Mouse (Mus musculus): ENCODE measurements at regions not wholly inside any gene's neighbourhood (a gene's known extent, or its start where the extent isn't known, plus 50 kb on each side); places are given as distances from the start of the nearest gene placed in this dataset.

DNA sequence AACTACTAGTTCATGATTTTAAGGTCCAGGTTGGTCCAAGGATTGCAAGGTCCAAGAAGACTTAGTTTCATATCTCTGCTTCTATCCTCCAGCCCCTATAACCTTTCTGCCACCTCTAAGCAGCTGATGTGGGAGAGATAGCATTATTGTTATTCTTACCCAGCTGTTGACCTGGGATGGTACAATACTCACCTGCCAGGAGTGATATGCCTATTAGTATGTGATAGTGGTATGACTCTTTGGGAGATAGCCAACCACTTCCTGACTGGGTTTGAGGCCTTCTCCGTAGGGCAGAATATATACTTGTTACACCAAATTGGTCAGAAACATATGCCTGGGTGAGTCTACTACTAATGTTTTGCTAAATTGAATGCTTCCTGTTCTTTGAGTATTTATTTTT lies 137.4 kb upstream of the Tprg start:
- Histone ChIP-seq H3K27ac (ENCODE audit: low read depth, low read length) (no peak overlapping the region), H3K9ac (replicated peaks; ENCODE audit: low read depth, low read length) (no peak overlapping the region), H3K4me1 (ENCODE audit: control insufficient read depth, insufficient read depth, low read length) (no peaks in the 10 kb centered on the region), H3K4me3 (ENCODE audit: low read depth, low read length) (no peak overlapping the region), H3K36me3 (ENCODE audit: control insufficient read depth, insufficient read depth, low read length) (no peaks in the 10 kb centered on the region), H3K9me3 (ENCODE audit: control insufficient read depth, low read length) (no peaks in the 10 kb centered on the region), H3K4me2 (ENCODE audit: low read depth, low read length) (no peak overlapping the region), H3K27me3 (ENCODE audit: control insufficient read depth, insufficient read depth, low read length) (no peaks in the 10 kb centered on the region)
- no peak for ATAC-seq (ENCODE audit: low read depth)
- WGBS: 93% methylated on average over 1 of the region's 1 CpGs

- Histone ChIP-seq H3K36me3 (ENCODE audit: control insufficient read depth, insufficient read depth, low read length) (no peaks in the 10 kb centered on the region), H3K4me1 (ENCODE audit: control insufficient read depth, insufficient read depth, low read length) (no peaks in the 10 kb centered on the region), H3K4me2 (ENCODE audit: low read depth, low read length) (no peak overlapping the region), H3K27me3 (ENCODE audit: control insufficient read depth, insufficient read depth, low read length) (no peaks in the 10 kb centered on the region), H3K4me3 (ENCODE audit: low read depth, low read length) (no peak overlapping the region), H3K9me3 (ENCODE audit: control insufficient read depth, low read length) (no peaks in the 10 kb centered on the region), H3K9ac (replicated peaks; ENCODE audit: low read depth, low read length) (no peak overlapping the region), H3K27ac (ENCODE audit: low read depth, low read length) (no peak overlapping the region)
- no peak for ATAC-seq (ENCODE audit: low read depth)
Observed at GRCm38 (mm10) chr16:25176870-25177269, 109.7 kb upstream of the Tprg start.

DNA sequence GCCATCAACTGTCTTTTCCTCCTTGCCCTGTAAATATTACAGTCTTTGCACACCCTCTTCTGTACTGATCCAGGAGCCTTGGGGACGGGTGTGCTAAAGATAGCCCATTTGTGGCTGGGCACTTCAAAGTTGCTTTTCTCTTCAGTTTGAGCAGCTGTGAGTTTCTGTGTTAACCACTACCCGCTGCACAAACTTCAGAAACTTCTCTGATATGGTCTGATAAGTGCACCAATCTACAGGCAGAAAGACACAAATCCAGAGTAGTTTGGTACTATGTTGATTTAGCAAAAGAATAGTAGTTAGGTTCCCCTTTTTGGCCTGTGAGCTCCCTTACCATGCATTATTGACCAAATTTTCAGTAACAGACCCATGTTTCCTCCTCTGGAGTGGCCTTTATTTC lies 108.6 kb upstream of the Tprg start:
- WGBS: 74% methylated on average over 2 of the region's 2 CpGs

GRCm38 (mm10) chr16:25181939-25182338 lies 104.7 kb upstream of the Tprg start:
- no peak overlapping the region for H3K27ac ChIP-seq (ENCODE audit: low read depth, low read length)
- no peaks in the 10 kb centered on the region for H3K4me1 ChIP-seq (ENCODE audit: control insufficient read depth, insufficient read depth, low read length)
- no peaks in the 10 kb centered on the region for H3K36me3 ChIP-seq (ENCODE audit: control insufficient read depth, insufficient read depth, low read length)
- H3K4me3 ChIP-seq (ENCODE audit: low read depth, low read length): no peak overlapping the region
- 91% methylated on average over 6 of the region's 6 CpGs for WGBS
- H3K9ac ChIP-seq (replicated peaks; ENCODE audit: low read depth, low read length): no peak overlapping the region
- no peaks in the 10 kb centered on the region for H3K27me3 ChIP-seq (ENCODE audit: control insufficient read depth, insufficient read depth, low read length)
- H3K4me2 ChIP-seq (ENCODE audit: low read depth, low read length): no peak overlapping the region
- H3K9me3 ChIP-seq (ENCODE audit: control insufficient read depth, low read length): no peaks in the 10 kb centered on the region
- ATAC-seq (ENCODE audit: low read depth): no peak

More for the DNA sequence above, 108.6 kb upstream of the Tprg start:
- H3K4me3 ChIP-seq (ENCODE audit: low read depth, low read length): no peak overlapping the region
- no peak overlapping the region for H3K9ac ChIP-seq (replicated peaks; ENCODE audit: low read depth, low read length)
- H3K9me3 ChIP-seq (ENCODE audit: control insufficient read depth, low read length): no peaks in the 10 kb centered on the region
- no peak overlapping the region for H3K4me2 ChIP-seq (ENCODE audit: low read depth, low read length)
- ATAC-seq (ENCODE audit: low read depth): no peak
- no peaks in the 10 kb centered on the region for H3K27me3 ChIP-seq (ENCODE audit: control insufficient read depth, insufficient read depth, low read length)
- H3K27ac ChIP-seq (ENCODE audit: low read depth, low read length): no peak overlapping the region
- no peaks in the 10 kb centered on the region for H3K36me3 ChIP-seq (ENCODE audit: control insufficient read depth, insufficient read depth, low read length)
- H3K4me1 ChIP-seq (ENCODE audit: control insufficient read depth, insufficient read depth, low read length): no peaks in the 10 kb centered on the region

DNA sequence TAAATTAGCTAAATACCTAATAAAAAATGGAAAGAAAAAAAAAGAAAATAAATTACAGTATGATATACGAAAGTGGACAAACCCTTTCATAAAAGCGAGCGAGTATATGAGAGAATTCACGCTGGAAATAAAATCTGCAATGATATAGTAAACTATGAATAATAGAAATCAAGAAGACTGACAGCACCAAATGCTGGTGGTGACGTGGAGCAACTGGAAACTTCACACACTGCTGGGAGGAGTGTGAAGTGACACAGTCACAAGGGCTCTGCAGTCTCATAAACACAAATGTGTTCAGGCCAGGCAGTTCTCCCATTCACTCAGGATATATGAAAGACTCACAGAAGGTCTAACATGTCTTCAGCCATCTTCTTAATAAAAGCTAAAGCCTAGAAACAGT lies 89.5 kb upstream of the Tprg start:
- 95% methylated on average over 5 of the region's 5 CpGs for WGBS
- Histone ChIP-seq H3K9ac (replicated peaks; ENCODE audit: low read depth, low read length) (no peak overlapping the region), H3K9me3 (ENCODE audit: control insufficient read depth, low read length) (no peaks in the 10 kb centered on the region)

DNA sequence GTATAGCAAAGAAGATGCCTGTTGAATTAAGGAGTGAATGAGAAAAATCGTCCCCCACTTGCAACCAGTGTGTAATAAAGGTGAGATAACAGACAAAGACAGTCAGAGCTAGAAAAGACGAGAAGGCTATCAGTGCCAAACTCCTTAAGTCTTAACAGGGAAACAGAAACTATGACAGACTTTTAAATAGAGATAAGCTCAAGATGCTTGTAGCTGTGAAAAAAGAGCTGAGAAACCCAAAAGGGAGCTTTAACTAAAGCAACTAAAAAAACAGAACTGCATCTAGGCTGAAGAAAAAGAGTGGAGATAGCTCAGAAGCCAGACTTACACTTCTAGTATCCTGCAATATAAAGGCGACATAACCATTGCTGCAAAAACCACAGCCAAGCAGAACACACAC lies 87.8 kb upstream of the Tprg start:
- no peak for ATAC-seq (ENCODE audit: low read depth)
- Histone ChIP-seq H3K4me1 (ENCODE audit: control insufficient read depth, insufficient read depth, low read length) (no peaks in the 10 kb centered on the region), H3K9me3 (ENCODE audit: control insufficient read depth, low read length) (no peaks in the 10 kb centered on the region), H3K27ac (ENCODE audit: low read depth, low read length) (no peak overlapping the region), H3K9ac (replicated peaks; ENCODE audit: low read depth, low read length) (no peak overlapping the region), H3K4me3 (ENCODE audit: low read depth, low read length) (no peak overlapping the region), H3K27me3 (ENCODE audit: control insufficient read depth, insufficient read depth, low read length) (no peaks in the 10 kb centered on the region), H3K4me2 (ENCODE audit: low read depth, low read length) (no peak overlapping the region), H3K36me3 (ENCODE audit: control insufficient read depth, insufficient read depth, low read length) (no peaks in the 10 kb centered on the region)
- 78% methylated on average over 3 of the region's 3 CpGs for WGBS

More for the DNA sequence above, 89.5 kb upstream of the Tprg start:
- no peaks in the 10 kb centered on the region for H3K36me3 ChIP-seq (ENCODE audit: control insufficient read depth, insufficient read depth, low read length)
- ATAC-seq (ENCODE audit: low read depth): no peak
- no peak overlapping the region for H3K4me2 ChIP-seq (ENCODE audit: low read depth, low read length)
- no peaks in the 10 kb centered on the region for H3K4me1 ChIP-seq (ENCODE audit: control insufficient read depth, insufficient read depth, low read length)
- H3K27ac ChIP-seq (ENCODE audit: low read depth, low read length): no peak overlapping the region
- no peaks in the 10 kb centered on the region for H3K27me3 ChIP-seq (ENCODE audit: control insufficient read depth, insufficient read depth, low read length)
- no peak overlapping the region for H3K4me3 ChIP-seq (ENCODE audit: low read depth, low read length)

- no peaks in the 10 kb centered on the region for H3K4me1 ChIP-seq (ENCODE audit: control insufficient read depth, insufficient read depth, low read length)
- H3K4me3 ChIP-seq (ENCODE audit: low read depth, low read length): no peak overlapping the region
- no peak overlapping the region for H3K9ac ChIP-seq (replicated peaks; ENCODE audit: low read depth, low read length)
- H3K4me2 ChIP-seq (ENCODE audit: low read depth, low read length): no peak overlapping the region
- H3K9me3 ChIP-seq (ENCODE audit: control insufficient read depth, low read length): no peaks in the 10 kb centered on the region
- no peaks in the 10 kb centered on the region for H3K27me3 ChIP-seq (ENCODE audit: control insufficient read depth, insufficient read depth, low read length)
- H3K27ac ChIP-seq (ENCODE audit: low read depth, low read length): no peak overlapping the region
- H3K36me3 ChIP-seq (ENCODE audit: control insufficient read depth, insufficient read depth, low read length): no peaks in the 10 kb centered on the region
- ATAC-seq (ENCODE audit: low read depth): no peak
Observed at GRCm38 (mm10) chr16:25199984-25200383, 86.6 kb upstream of the Tprg start.

- no peak overlapping the region for H3K4me2 ChIP-seq (ENCODE audit: low read depth, low read length)
- ATAC-seq (ENCODE audit: low read depth): no peak
- H3K9ac ChIP-seq (replicated peaks; ENCODE audit: low read depth, low read length): no peak overlapping the region
- H3K4me3 ChIP-seq (ENCODE audit: low read depth, low read length): no peak overlapping the region
- H3K27me3 ChIP-seq (ENCODE audit: control insufficient read depth, insufficient read depth, low read length): no peaks in the 10 kb centered on the region
- no peaks in the 10 kb centered on the region for H3K36me3 ChIP-seq (ENCODE audit: control insufficient read depth, insufficient read depth, low read length)
- no peak overlapping the region for H3K27ac ChIP-seq (ENCODE audit: low read depth, low read length)
- no peaks in the 10 kb centered on the region for H3K9me3 ChIP-seq (ENCODE audit: control insufficient read depth, low read length)
- WGBS: 90% methylated on average over 7 of the region's 7 CpGs
- H3K4me1 ChIP-seq (ENCODE audit: control insufficient read depth, insufficient read depth, low read length): no peaks in the 10 kb centered on the region
Observed at GRCm38 (mm10) chr16:25201094-25201770, 85.4 kb upstream of the Tprg start.

GRCm38 (mm10) chr16:25213250-25213649 lies 73.4 kb upstream of the Tprg start:
- H3K9me3 ChIP-seq (ENCODE audit: control insufficient read depth, low read length): no peaks in the 10 kb centered on the region
- no peaks in the 10 kb centered on the region for H3K36me3 ChIP-seq (ENCODE audit: control insufficient read depth, insufficient read depth, low read length)
- no peaks in the 10 kb centered on the region for H3K27me3 ChIP-seq (ENCODE audit: control insufficient read depth, insufficient read depth, low read length)
- no peak overlapping the region for H3K27ac ChIP-seq (ENCODE audit: low read depth, low read length)
- 75% methylated on average over 2 of the region's 2 CpGs for WGBS
- H3K4me2 ChIP-seq (ENCODE audit: low read depth, low read length): no peak overlapping the region
- no peak overlapping the region for H3K4me3 ChIP-seq (ENCODE audit: low read depth, low read length)
- no peaks in the 10 kb centered on the region for H3K4me1 ChIP-seq (ENCODE audit: control insufficient read depth, insufficient read depth, low read length)
- no peak for ATAC-seq (ENCODE audit: low read depth)
- no peak overlapping the region for H3K9ac ChIP-seq (replicated peaks; ENCODE audit: low read depth, low read length)
